Mouse (Mus musculus): Measurements from ENCODE around the gene Kifc3. TPM values are rescaled to one million over a fixed set of nuclear protein-coding genes. Genes with fewer than 3 reads are reported as not detected.

Kifc3 gene
- total and polyA plus RNA-seq, 3 experiments: 0.78 to 1.8 (median 1.7) TPM

DNA sequence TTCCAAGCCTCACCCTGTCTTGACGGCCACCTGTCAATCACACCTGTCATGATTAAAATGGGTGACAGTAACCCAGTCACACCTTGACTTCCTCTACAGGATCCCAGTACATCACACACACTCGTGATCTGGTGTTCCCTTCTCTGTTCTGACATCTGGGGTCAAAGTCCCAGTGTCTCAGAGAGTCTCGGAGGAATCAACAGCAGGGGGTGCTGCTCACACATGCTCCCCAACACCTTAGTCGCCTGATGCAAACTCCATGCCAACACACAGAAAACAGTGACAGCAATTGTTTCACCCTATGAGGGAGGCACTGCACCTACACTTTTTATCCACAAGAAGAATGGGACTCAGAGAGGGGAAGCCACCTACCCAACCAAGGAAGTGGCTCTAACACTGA, 47.2 kb upstream of the Kifc3 start:
- in situ Hi-C loops (cut with MboI; ENCODE audit: low pct_ligation_motif_present, low pct_unique_long_range_greater_than_20kb, low sequenced_read_pairs) (loop anchor here (10.0 kb wide), 1 partner anchor 55 kb away; the partner anchor contains the start of gene Cngb1), dilution Hi-C loops (cut with MboI; ENCODE audit: extremely low pct_ligation_motif_present, extremely low pct_unique_long_range_greater_than_20kb, low sequenced_read_pairs) (no loop called here)
- no peak overlapping the region for H3K9ac ChIP-seq (ENCODE audit: insufficient read depth, low read depth)
- no peak overlapping the region for H3K4me2 ChIP-seq (ENCODE audit: insufficient read depth, low read depth, poor library complexity, severe bottlenecking)
- no peak overlapping the region for H3K27ac ChIP-seq (ENCODE audit: insufficient read depth, low read depth)
- peaks cover 0 to 6% of the 10 kb centered on the region in 2 experiments; a peak in 3 of 4 replicates for H3K4me1 ChIP-seq (ENCODE audit: control insufficient read depth in 1 of 2, insufficient read depth in 2 of 2)
- DNase-seq (ENCODE audit: extremely low read depth): peak; percentile 12
- H3K4me3 ChIP-seq (replicated peaks in 1 of 3; ENCODE audit: low read depth in 2 of 3, low read length in 2 of 3, poor library complexity in 1 of 3): no peak overlapping the region
- no peaks in the 10 kb centered on the region for H3K36me3 ChIP-seq (replicated peaks in 1 of 2; ENCODE audit: control insufficient read depth in 1 of 2, insufficient read depth in 1 of 2, low read length in 1 of 2)
- TF ChIP-seq RAD21 (IDR thresholded peaks at IDR 0.05; ENCODE audit: low read depth, low read length) (peak; percentile 54), ZMIZ1 (IDR thresholded peaks at IDR 0.05; ENCODE audit: low read depth, low read length) (no peak), CTCF (conservative IDR thresholded peaks at IDR 0.05 in 1 of 2, IDR thresholded peaks at IDR 0.05 in 1 of 2; ENCODE audit: low read depth in 2 of 2, low read length in 2 of 2) (peak in 1 of 2 experiments; percentile 67; a peak in 2 of 4 replicates), SMC3 (IDR thresholded peaks at IDR 0.05; ENCODE audit: low read depth, low read length) (peak; percentile 48), GABPA (IDR thresholded peaks at IDR 0.05; ENCODE audit: insufficient replicate concordance, low read depth, low read length) (no peak), MAX (IDR thresholded peaks at IDR 0.05; ENCODE audit: low read length) (no peak), E2F4 (IDR thresholded peaks at IDR 0.05; ENCODE audit: insufficient replicate concordance, low read depth, low read length) (no peak), IRF4 (IDR thresholded peaks at IDR 0.05; ENCODE audit: low read depth, low read length) (no peak), MYC (IDR thresholded peaks at IDR 0.05; ENCODE audit: low read depth, low read length) (no peak), NELFE (IDR thresholded peaks at IDR 0.05; ENCODE audit: low read depth, low read length) (no peak), USF2 (conservative IDR thresholded peaks at IDR 0.05; ENCODE audit: low read depth, low read length) (no peak), RCOR1 (conservative IDR thresholded peaks at IDR 0.05; ENCODE audit: low read depth, low read length) (no peak), ETS1 (conservative IDR thresholded peaks at IDR 0.05; ENCODE audit: low read depth, low read length) (no peak), POLR2AphosphoS2 (IDR thresholded peaks at IDR 0.05; ENCODE audit: low read depth, low read length) (no peak)
- H3K9me3 ChIP-seq (replicated peaks; ENCODE audit: low read length): no peaks in the 10 kb centered on the region
- peaks cover 28% of the 10 kb centered on the region for H3K27me3 ChIP-seq (replicated peaks)
- no peaks in the 10 kb centered on the region for H3K79me2 ChIP-seq (replicated peaks; ENCODE audit: control insufficient read depth, extremely low read depth, insufficient read depth, poor library complexity, severe bottlenecking)

DNA sequence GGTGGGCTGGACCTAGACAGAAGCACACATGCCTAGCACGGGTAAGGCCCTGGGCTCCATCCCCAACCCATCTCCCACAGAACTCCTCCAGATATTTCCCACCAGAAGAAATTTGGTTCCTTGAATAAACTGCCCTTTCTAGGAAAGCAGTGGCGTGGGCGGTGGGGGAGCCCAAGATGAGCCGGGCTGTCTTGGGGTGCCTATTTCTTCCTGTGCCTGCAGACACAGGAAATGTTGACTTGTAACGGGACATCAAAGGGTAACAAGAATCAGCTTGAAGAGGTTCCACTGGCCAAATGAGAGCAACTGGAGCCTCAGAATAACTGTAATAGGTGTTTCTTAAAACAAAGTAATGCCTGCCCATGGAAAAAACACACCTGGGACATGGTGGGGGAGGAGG, 44.7 kb upstream of the Kifc3 start:
- dilution Hi-C loops (cut with MboI; ENCODE audit: extremely low pct_ligation_motif_present, extremely low pct_unique_long_range_greater_than_20kb, low sequenced_read_pairs) (no loop called here), in situ Hi-C loops (cut with MboI; ENCODE audit: low pct_ligation_motif_present, low pct_unique_long_range_greater_than_20kb, low sequenced_read_pairs) (no loop called here)
- TF ChIP-seq JUN (IDR thresholded peaks at IDR 0.05; ENCODE audit: insufficient read depth, low read depth, low read length): no peak
- no peak for TF ChIP-seq ZKSCAN1 (IDR thresholded peaks at IDR 0.05; ENCODE audit: borderline replicate concordance, low read depth, low read length)
- TF ChIP-seq GABPA (IDR thresholded peaks at IDR 0.05; ENCODE audit: insufficient replicate concordance, low read depth, low read length): no peak
- TF ChIP-seq JUND (conservative IDR thresholded peaks at IDR 0.05; ENCODE audit: low read depth, low read length): no peak
- no peak for TF ChIP-seq MAFK (IDR thresholded peaks at IDR 0.05; ENCODE audit: insufficient replicate concordance, low read length)
- no peak for TF ChIP-seq USF1 (IDR thresholded peaks at IDR 0.05; ENCODE audit: low read depth, low read length)
- TF ChIP-seq POLR2AphosphoS2 (IDR thresholded peaks at IDR 0.05; ENCODE audit: low read depth, low read length): no peak
- no peak for TF ChIP-seq BHLHE40 (IDR thresholded peaks at IDR 0.05; ENCODE audit: low read depth, low read length)
- TF ChIP-seq MAX (IDR thresholded peaks at IDR 0.05; ENCODE audit: low read length): no peak
- TF ChIP-seq ETS1 (conservative IDR thresholded peaks at IDR 0.05; ENCODE audit: low read depth, low read length): no peak
- TF ChIP-seq USF2 (conservative IDR thresholded peaks at IDR 0.05; ENCODE audit: low read depth, low read length): no peak
- no peak for TF ChIP-seq TCF12 (IDR thresholded peaks at IDR 0.05; ENCODE audit: low read depth, low read length)
- no peak for TF ChIP-seq MYC (IDR thresholded peaks at IDR 0.05; ENCODE audit: low read depth, low read length)
- no peak for TF ChIP-seq UBTF (IDR thresholded peaks at IDR 0.05; ENCODE audit: low read depth, low read length)
- TF ChIP-seq ZNF384 (IDR thresholded peaks at IDR 0.05; ENCODE audit: low read depth, low read length): no peak
- no peak for TF ChIP-seq MAZ (IDR thresholded peaks at IDR 0.05; ENCODE audit: low read depth, low read length)
- Histone ChIP-seq H3K79me2 (replicated peaks; ENCODE audit: control insufficient read depth, extremely low read depth, insufficient read depth, poor library complexity, severe bottlenecking) (no peaks in the 10 kb centered on the region), H3K27me3 (replicated peaks) (peaks cover 29% of the 10 kb centered on the region), H3K4me3 (replicated peaks in 1 of 3; ENCODE audit: low read depth in 2 of 3, low read length in 2 of 3, poor library complexity in 1 of 3) (no peak overlapping the region), H3K4me2 (ENCODE audit: insufficient read depth, low read depth, poor library complexity, severe bottlenecking) (no peak overlapping the region), H3K9ac (ENCODE audit: insufficient read depth, low read depth) (no peak overlapping the region), H3K27ac (ENCODE audit: insufficient read depth, low read depth) (no peak overlapping the region), H3K4me1 (ENCODE audit: control insufficient read depth in 1 of 2, insufficient read depth in 2 of 2) (peaks cover 0 to 4% of the 10 kb centered on the region in 2 experiments; a peak in 3 of 4 replicates), H3K36me3 (replicated peaks in 1 of 2; ENCODE audit: control insufficient read depth in 1 of 2, insufficient read depth in 1 of 2, low read length in 1 of 2) (no peaks in the 10 kb centered on the region), H3K9me3 (replicated peaks; ENCODE audit: low read length) (no peaks in the 10 kb centered on the region)
- DNase-seq (ENCODE audit: extremely low read depth): no peak

Data from CH12.LX (cell line).